In the genomic region with DNA sequence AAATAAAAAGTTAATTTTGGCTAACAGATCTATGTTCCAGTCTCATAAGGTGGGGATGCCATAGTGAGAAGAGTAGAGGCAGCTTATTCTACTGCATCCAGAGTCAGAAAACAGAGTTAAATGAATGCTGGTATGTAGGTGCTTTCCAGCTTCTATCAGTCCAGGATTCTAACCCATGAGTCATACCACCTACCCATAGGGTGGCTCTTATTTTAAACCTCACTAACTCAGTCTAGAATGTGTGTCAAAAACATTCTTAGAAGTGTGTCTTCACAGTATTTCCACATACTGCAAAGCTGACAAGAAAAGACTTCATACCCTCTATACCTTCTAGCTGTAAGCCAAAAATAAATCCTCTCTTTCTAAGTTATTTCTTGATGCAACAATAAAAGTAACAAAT, we compare ENCODE assay signal across 34 mouse cellular contexts.
"Had no signal": no experiment of that assay in that cellular context is flagged by ENCODE, and none has a peak within 500 bp of the region (broad histone marks: within the 10 kb centered on the region; RNA-seq: fewer than 3 reads in every experiment).

No protein-coding gene starts in this region.

- H3K4me1 ChIP-seq: heart, embryonic 10.5 days; heart, embryonic 12.5 days; heart, embryonic 13.5 days; heart, embryonic 15.5 days; hindbrain, embryonic 10.5 days; hindbrain, embryonic 12.5 days; hindbrain, embryonic 13.5 days; hindbrain, embryonic 15.5 days; intestine, embryonic 15.5 days; kidney, embryonic 15.5 days had no signal

- H3K9ac ChIP-seq: heart, embryonic 12.5 days; heart, embryonic 13.5 days; heart, embryonic 15.5 days; hindbrain, embryonic 12.5 days; hindbrain, embryonic 13.5 days; hindbrain, embryonic 14.5 days; hindbrain, embryonic 15.5 days; intestine, embryonic 15.5 days; kidney, embryonic 15.5 days had no signal

- H3K27ac ChIP-seq: heart, embryonic 10.5 days; heart, embryonic 13.5 days; heart, embryonic 15.5 days; hindbrain, embryonic 10.5 days; hindbrain, embryonic 12.5 days; hindbrain, embryonic 13.5 days; hindbrain, embryonic 14.5 days; hindbrain, embryonic 15.5 days; hindbrain, postnatal 0 days; intestine, embryonic 15.5 days; kidney, embryonic 15.5 days; kidney, postnatal 0 days; layer of hippocampus, adult 2 months had no signal

- H3K4me2 ChIP-seq: heart, embryonic 12.5 days; heart, embryonic 13.5 days; heart, embryonic 15.5 days; hindbrain, embryonic 12.5 days; hindbrain, embryonic 13.5 days; hindbrain, embryonic 14.5 days; hindbrain, embryonic 15.5 days; intestine, embryonic 15.5 days; kidney, embryonic 15.5 days had no signal

- DNase-seq: heart, postnatal 10 days; heart, postnatal 14 days; heart, postnatal 36 days; heart, postnatal 4 days; kidney, adult 11 months; kidney, adult 18-20 months; kidney, adult 2 months; kidney, adult 8-10 months; kidney, adult 9 months; kidney, postnatal 10 days; kidney, postnatal 14 days; kidney, postnatal 25 days; kidney, postnatal 36 days; kidney, postnatal 4 days; layer of hippocampus, adult 9-11 months; layer of hippocampus, postnatal 36 days had no signal

- H3K36me3 ChIP-seq: heart, embryonic 10.5 days; heart, embryonic 12.5 days; heart, embryonic 13.5 days; heart, embryonic 15.5 days; hindbrain, embryonic 10.5 days; hindbrain, embryonic 12.5 days; hindbrain, embryonic 13.5 days; hindbrain, embryonic 15.5 days; intestine, embryonic 15.5 days; kidney, embryonic 15.5 days had no signal

- ATAC-seq: hindbrain, embryonic 16.5 days; hindbrain, postnatal 0 days; inflammation-experienced regulatory T-cells, adult 6 months; intestine, embryonic 15.5 days; intestine, embryonic 16.5 days; intestine, postnatal 0 days had no signal

- H3K9me3 ChIP-seq: heart, embryonic 10.5 days; heart, embryonic 12.5 days; heart, embryonic 13.5 days; heart, embryonic 15.5 days; hindbrain, embryonic 10.5 days; hindbrain, embryonic 12.5 days; hindbrain, embryonic 13.5 days; hindbrain, embryonic 15.5 days; intestine, embryonic 15.5 days; kidney, embryonic 15.5 days had no signal

- H3K4me3 ChIP-seq: heart, embryonic 10.5 days; heart, embryonic 12.5 days; heart, embryonic 13.5 days; heart, embryonic 15.5 days; hindbrain, embryonic 10.5 days; hindbrain, embryonic 12.5 days; hindbrain, embryonic 13.5 days; hindbrain, embryonic 15.5 days; intestine, embryonic 15.5 days; kidney, embryonic 15.5 days; layer of hippocampus, adult 2 months had no signal

- H3K27me3 ChIP-seq: heart, embryonic 12.5 days; heart, embryonic 13.5 days; heart, embryonic 15.5 days; hindbrain, embryonic 12.5 days; hindbrain, embryonic 13.5 days; hindbrain, embryonic 15.5 days; intestine, embryonic 15.5 days; kidney, embryonic 15.5 days had no signal
